Mouse (Mus musculus): ENCODE data around the gene Brap. TPM values are rescaled to one million over a fixed set of nuclear protein-coding genes. Genes with fewer than 3 reads are reported as not detected.

The Brap gene
- polyA plus RNA-seq, 1 experiment: 40.9 TPM

DNA sequence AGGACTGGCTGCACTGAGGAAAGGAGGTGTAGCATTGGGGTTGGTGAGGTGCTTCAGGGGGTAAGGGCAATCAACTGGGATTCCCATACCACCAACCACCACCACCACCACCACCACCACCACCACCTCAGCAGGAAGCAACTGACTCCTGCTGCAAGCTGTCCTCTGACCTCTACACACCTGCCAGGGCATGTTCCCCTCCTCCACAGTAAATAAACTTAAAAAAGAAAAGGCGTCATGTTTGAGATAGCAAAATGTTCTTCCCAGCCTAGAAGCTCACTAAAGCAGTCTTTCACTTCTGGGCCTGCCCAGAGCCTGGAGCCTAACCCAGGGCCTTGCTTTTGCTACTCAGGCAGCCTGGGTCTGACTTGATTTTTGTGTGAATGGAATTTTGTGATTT, 54.0 kb downstream of the Brap start:
- H3K4me3 ChIP-seq: peak overlapping the region; percentile 86
- H3ac ChIP-seq (ENCODE audit: control insufficient read depth, insufficient read length): no peak overlapping the region
- TF ChIP-seq MYOG (IDR thresholded peaks at IDR 0.05; ENCODE audit: control insufficient read depth in 1 of 3, insufficient read depth in 1 of 3, insufficient read length in 2 of 3, low read depth in 2 of 3) (no peak), MYOD1 (IDR thresholded peaks at IDR 0.05; ENCODE audit: control insufficient read depth in 1 of 3, insufficient read length in 2 of 3, low read depth in 2 of 3) (peak in 1 of 3 experiments; percentile 23)
- H3K4me2 ChIP-seq (ENCODE audit: low read depth): peak overlapping the region; percentile 87
- H3K36me3 ChIP-seq (ENCODE audit: control insufficient read depth, insufficient read depth): no peaks in the 10 kb centered on the region
- no peaks in the 10 kb centered on the region for H3K27me3 ChIP-seq (ENCODE audit: control insufficient read depth, insufficient read depth, insufficient read length)
- H3K79me2 ChIP-seq (ENCODE audit: control insufficient read depth, insufficient read depth): peaks cover 64% of the 10 kb centered on the region

DNA sequence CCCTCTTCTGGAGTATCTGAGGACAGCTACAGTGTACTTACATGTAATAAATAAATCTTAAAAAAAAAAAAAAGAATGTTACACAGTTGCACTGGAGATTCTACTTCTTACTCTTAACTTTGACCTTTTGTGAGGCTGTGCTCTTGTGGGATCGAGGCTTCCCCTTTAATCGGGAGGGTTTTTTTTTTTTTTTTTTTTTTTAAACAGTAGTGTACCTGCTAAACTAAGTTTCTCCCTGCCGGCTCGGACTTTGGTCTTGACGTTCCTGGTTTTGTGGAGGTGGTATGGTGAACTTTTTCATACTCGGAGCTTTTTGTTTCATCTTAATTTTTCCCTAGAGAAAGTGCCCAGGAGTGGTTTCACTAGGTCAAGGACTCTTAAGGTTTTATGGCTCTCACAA, 54.6 kb downstream of the Brap start:
- TF ChIP-seq POLR2A (IDR thresholded peaks at IDR 0.05; ENCODE audit: insufficient read length, low read depth) (no peak), SRF (IDR thresholded peaks at IDR 0.05; ENCODE audit: control insufficient read depth, insufficient read length, low read depth) (no peak), TCF3 (IDR thresholded peaks at IDR 0.05; ENCODE audit: insufficient read length, low read depth) (no peak), MAX (IDR thresholded peaks at IDR 0.05; ENCODE audit: low read depth) (no peak), USF1 (IDR thresholded peaks at IDR 0.05; ENCODE audit: low read depth) (no peak), MYOG (IDR thresholded peaks at IDR 0.05; ENCODE audit: control insufficient read depth in 1 of 3, insufficient read depth in 1 of 3, insufficient read length in 2 of 3, low read depth in 2 of 3) (no peak), E2F4 (IDR thresholded peaks at IDR 0.05; ENCODE audit: insufficient read depth) (no peak), CEBPB (IDR thresholded peaks at IDR 0.05; ENCODE audit: insufficient read depth, poor library complexity, severe bottlenecking) (no peak), POLR2AphosphoS2 (IDR thresholded peaks at IDR 0.05; ENCODE audit: insufficient read length, low read depth) (no peak), TCF12 (IDR thresholded peaks at IDR 0.05; ENCODE audit: insufficient read depth, poor library complexity, severe bottlenecking) (no peak), MYOD1 (IDR thresholded peaks at IDR 0.05; ENCODE audit: control insufficient read depth in 1 of 3, insufficient read length in 2 of 3, low read depth in 2 of 3) (no peak), REST (IDR thresholded peaks at IDR 0.05; ENCODE audit: insufficient read depth, insufficient read length) (no peak)
- Histone ChIP-seq H3ac (ENCODE audit: control insufficient read depth, insufficient read length) (no peak overlapping the region), H3K36me3 (ENCODE audit: control insufficient read depth, insufficient read depth) (no peaks in the 10 kb centered on the region), H3K79me2 (ENCODE audit: control insufficient read depth, insufficient read depth) (peaks cover 70% of the 10 kb centered on the region), H3K4me2 (ENCODE audit: low read depth) (peak overlapping the region; percentile 87), H3K27me3 (ENCODE audit: control insufficient read depth, insufficient read depth, insufficient read length) (no peaks in the 10 kb centered on the region), H3K4me3 (peak overlapping the region; percentile 86)

DNA sequence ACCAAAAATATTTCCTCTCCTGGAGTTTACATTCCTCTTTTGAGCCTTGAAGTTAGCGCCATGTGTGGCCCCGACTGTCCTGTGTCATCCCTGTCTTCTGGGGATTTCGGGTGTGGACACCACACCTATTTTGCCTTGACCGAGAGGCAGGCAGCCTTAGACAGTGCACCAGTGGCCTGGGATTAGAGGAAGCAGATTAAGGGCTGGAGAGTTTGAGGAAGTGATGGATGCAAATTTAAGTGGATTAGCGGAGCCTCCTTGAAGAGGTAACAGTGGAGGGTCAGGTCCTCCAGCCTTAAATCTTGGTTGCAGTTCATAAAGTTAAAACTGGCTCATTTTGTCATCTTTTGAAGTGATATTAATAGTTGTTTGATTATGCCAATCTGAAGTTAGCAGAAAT, 58.1 kb downstream of the Brap start:
- Histone ChIP-seq H3K27me3 (ENCODE audit: control insufficient read depth, insufficient read depth, insufficient read length) (no peaks in the 10 kb centered on the region), H3K4me3 (no peak overlapping the region), H3K79me2 (ENCODE audit: control insufficient read depth, insufficient read depth) (peaks cover 100% of the 10 kb centered on the region), H3K4me2 (ENCODE audit: low read depth) (no peak overlapping the region), H3K36me3 (ENCODE audit: control insufficient read depth, insufficient read depth) (no peaks in the 10 kb centered on the region), H3ac (ENCODE audit: control insufficient read depth, insufficient read length) (no peak overlapping the region)
- TF ChIP-seq SRF (IDR thresholded peaks at IDR 0.05; ENCODE audit: control insufficient read depth, insufficient read length, low read depth) (no peak), TCF3 (IDR thresholded peaks at IDR 0.05; ENCODE audit: insufficient read length, low read depth) (no peak), E2F4 (IDR thresholded peaks at IDR 0.05; ENCODE audit: insufficient read depth) (no peak), POLR2AphosphoS2 (IDR thresholded peaks at IDR 0.05; ENCODE audit: insufficient read length, low read depth) (no peak), POLR2A (IDR thresholded peaks at IDR 0.05; ENCODE audit: insufficient read length, low read depth) (no peak), TCF12 (IDR thresholded peaks at IDR 0.05; ENCODE audit: insufficient read depth, poor library complexity, severe bottlenecking) (no peak), MYOG (IDR thresholded peaks at IDR 0.05; ENCODE audit: control insufficient read depth in 1 of 3, insufficient read depth in 1 of 3, insufficient read length in 2 of 3, low read depth in 2 of 3) (no peak), CEBPB (IDR thresholded peaks at IDR 0.05; ENCODE audit: insufficient read depth, poor library complexity, severe bottlenecking) (no peak), REST (IDR thresholded peaks at IDR 0.05; ENCODE audit: insufficient read depth, insufficient read length) (no peak), MYOD1 (IDR thresholded peaks at IDR 0.05; ENCODE audit: control insufficient read depth in 1 of 3, insufficient read length in 2 of 3, low read depth in 2 of 3) (no peak), MAX (IDR thresholded peaks at IDR 0.05; ENCODE audit: low read depth) (no peak), USF1 (IDR thresholded peaks at IDR 0.05; ENCODE audit: low read depth) (no peak)

DNA sequence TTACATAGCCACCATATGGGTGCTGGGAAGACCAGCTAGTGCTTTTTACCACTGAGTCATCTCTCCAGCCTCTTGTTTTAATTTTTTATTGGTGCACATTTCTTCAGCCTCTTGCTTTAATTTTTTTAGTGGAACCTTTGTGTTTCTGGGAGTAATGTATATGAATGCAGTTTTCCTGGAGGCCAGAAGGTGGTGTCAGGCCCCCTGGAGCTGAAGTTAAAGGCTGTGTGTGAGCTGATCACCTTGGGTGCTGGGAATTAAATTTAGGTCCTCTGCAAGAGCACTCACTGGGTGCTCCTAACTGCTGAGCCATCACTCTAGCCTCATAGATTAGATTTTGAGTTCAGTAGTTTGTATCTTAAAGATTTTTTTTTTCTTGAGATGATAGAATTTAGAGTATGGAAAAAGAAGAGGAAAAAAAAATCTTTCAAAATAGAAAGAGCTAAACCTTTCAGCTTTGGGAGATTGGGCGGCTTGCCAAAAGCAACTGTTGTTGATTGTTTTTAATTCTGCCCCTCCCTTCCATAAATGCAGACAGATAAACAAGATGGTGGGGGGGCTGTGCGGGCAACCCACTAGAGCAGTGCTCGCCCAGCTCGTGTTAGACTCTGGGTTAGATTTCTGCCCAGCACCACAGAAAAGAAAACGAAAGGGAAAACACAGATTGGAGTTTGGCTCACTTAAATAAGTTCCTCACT, 60.7 kb downstream of the Brap start:
- Histone ChIP-seq H3ac (ENCODE audit: control insufficient read depth, insufficient read length) (no peak overlapping the region), H3K36me3 (ENCODE audit: control insufficient read depth, insufficient read depth) (no peaks in the 10 kb centered on the region), H3K4me2 (ENCODE audit: low read depth) (no peak overlapping the region), H3K27me3 (ENCODE audit: control insufficient read depth, insufficient read depth, insufficient read length) (no peaks in the 10 kb centered on the region), H3K79me2 (ENCODE audit: control insufficient read depth, insufficient read depth) (peaks cover 99% of the 10 kb centered on the region), H3K4me3 (no peak overlapping the region)
- TF ChIP-seq USF1 (IDR thresholded peaks at IDR 0.05; ENCODE audit: low read depth) (no peak), MYOD1 (IDR thresholded peaks at IDR 0.05; ENCODE audit: control insufficient read depth in 1 of 3, insufficient read length in 2 of 3, low read depth in 2 of 3) (no peak), SRF (IDR thresholded peaks at IDR 0.05; ENCODE audit: control insufficient read depth, insufficient read length, low read depth) (no peak), MYOG (IDR thresholded peaks at IDR 0.05; ENCODE audit: control insufficient read depth in 1 of 3, insufficient read depth in 1 of 3, insufficient read length in 2 of 3, low read depth in 2 of 3) (no peak), MAX (IDR thresholded peaks at IDR 0.05; ENCODE audit: low read depth) (no peak), E2F4 (IDR thresholded peaks at IDR 0.05; ENCODE audit: insufficient read depth) (no peak), POLR2AphosphoS2 (IDR thresholded peaks at IDR 0.05; ENCODE audit: insufficient read length, low read depth) (no peak), POLR2A (IDR thresholded peaks at IDR 0.05; ENCODE audit: insufficient read length, low read depth) (no peak), CEBPB (IDR thresholded peaks at IDR 0.05; ENCODE audit: insufficient read depth, poor library complexity, severe bottlenecking) (no peak), REST (IDR thresholded peaks at IDR 0.05; ENCODE audit: insufficient read depth, insufficient read length) (no peak), TCF3 (IDR thresholded peaks at IDR 0.05; ENCODE audit: insufficient read length, low read depth) (no peak), TCF12 (IDR thresholded peaks at IDR 0.05; ENCODE audit: insufficient read depth, poor library complexity, severe bottlenecking) (no peak)

Measured in myocyte (in vitro differentiated cells).